Mouse (Mus musculus): ENCODE measurements around the gene Ikzf2.

GRCm38 (mm10) chr1:69608846-69609245 lies 78.2 kb downstream of the Ikzf2 start:
- TF ChIP-seq CTCF (IDR thresholded peaks at IDR 0.05; ENCODE audit: control insufficient read depth, insufficient read depth, insufficient replicate concordance, low read depth, low read length) (no peak), POLR2A (IDR thresholded peaks at IDR 0.05; ENCODE audit: control insufficient read depth, low read depth, low read length) (no peak)
